Mouse (Mus musculus) heart, embryonic 14.5 days (tissue): ENCODE results near the gene Fmo6. TPM values are rescaled to one million over a fixed set of nuclear protein-coding genes. Genes with fewer than 3 reads are reported as not detected.

Source experiments
- ATAC-seq: fragments of 200-750 bp; cut with Nextera tagmentation; 2 replicates; pipeline ENCODE4 v1.8.0; 2017; ENCODE audit warnings: low read depth, moderate TSS enrichment; ENCODE audit not compliant: insufficient number of reproducible peaks, insufficient read depth, low FRiP score
- H3K27ac ChIP-seq, 2 experiments: fragments of 200-500 bp in 1 of 2; fragments of 300-500 bp in 1 of 2; sonication (generic) in 1 of 2; replicated peaks in 1 of 2; 2 replicates each; pipeline ENCODE4 v1.5.1; 2012 to 2014; ENCODE audit warnings: low read depth in 2 of 2, low read length in 2 of 2, control low read depth in 1 of 2, mild to moderate bottlenecking in 1 of 2, mixed read lengths in 1 of 2; ENCODE audit not compliant: control insufficient read depth in 1 of 2, insufficient read depth in 1 of 2
- H3K27me3 ChIP-seq: fragments of 300-500 bp; sonication (generic); 2 replicates; pipeline ENCODE4 v1.6.1; 2014; ENCODE audit warnings: mild to moderate bottlenecking, low read length, control low read depth; ENCODE audit not compliant: control insufficient read depth, insufficient read depth
- H3K36me3 ChIP-seq: fragments of 300-500 bp; sonication (generic); 2 replicates; pipeline ENCODE4 v1.6.1; 2014; ENCODE audit warnings: mild to moderate bottlenecking, control low read depth, low read length, mixed read lengths; ENCODE audit not compliant: control insufficient read depth, insufficient read depth
- H3K4me1 ChIP-seq, 2 experiments: fragments of 200-500 bp in 1 of 2; fragments of 300-500 bp in 1 of 2; sonication (generic) in 1 of 2; 2 replicates each; pipeline ENCODE4 v1.6.1; 2012 to 2014; ENCODE audit warnings: low read length in 2 of 2, control low read depth in 1 of 2, mixed read lengths in 1 of 2; ENCODE audit not compliant: control insufficient read depth in 2 of 2, insufficient read depth in 2 of 2
- H3K4me2 ChIP-seq: fragments of 300-500 bp; sonication (generic); 2 replicates; pipeline ENCODE4 v1.6.1; 2014; ENCODE audit warnings: mild to moderate bottlenecking, low read length
- H3K4me3 ChIP-seq, 2 experiments: fragments of 200-500 bp in 1 of 2; fragments of 300-500 bp in 1 of 2; sonication (generic) in 1 of 2; 2 replicates each; pipeline ENCODE4 v1.5.1; 2012 to 2014; ENCODE audit warnings: low read length in 2 of 2, mild to moderate bottlenecking in 2 of 2, control low read depth in 1 of 2, low read depth in 1 of 2, moderate library complexity in 1 of 2; ENCODE audit not compliant: control insufficient read depth in 1 of 2, insufficient read depth in 1 of 2
- H3K9ac ChIP-seq: fragments of 300-500 bp; sonication (generic); 2 replicates; pipeline ENCODE4 v1.6.1; 2014; ENCODE audit warnings: mild to moderate bottlenecking, low read length
- H3K9me3 ChIP-seq: fragments of 300-500 bp; sonication (generic); 2 replicates; pipeline ENCODE4 v1.6.1; 2016; ENCODE audit warnings: low read length, control low read depth; ENCODE audit not compliant: control insufficient read depth
- WGBS: fragments of 180-500 bp; shearing (Covaris S2); extraction: QIAGEN DNeasy Blood & Tissue Kit; methylation state at CpG from one replicate; pipeline ENCODE4 v1.1.7; 2014; 5-methylcytosine and 5-hydroxymethylcytosine counted together
- polyA plus RNA-seq: library from polyadenylated mRNA; unstranded; fragments of >200 nt; fragmentation: Nextera tagmentation; extraction: Ambion mirVana; gene quantifications from 2 replicates; pipeline ENCODE4 v1.2.1, GENCODE M21; 2014

Gene Fmo6
- polyA plus RNA-seq, 1 experiment from 2014 or later = not detected

- H3K9ac ChIP-seq = no peak overlapping the region
- no peak overlapping the region for H3K4me3 ChIP-seq
- no peaks in the 10 kb centered on the region for H3K4me1 ChIP-seq
- H3K27me3 ChIP-seq = no peaks in the 10 kb centered on the region
- no peaks in the 10 kb centered on the region for H3K9me3 ChIP-seq
- WGBS = 82% methylated on average over 5 of the region's 5 CpGs
- ATAC-seq = no peak
- H3K27ac ChIP-seq = no peak overlapping the region
- no peaks in the 10 kb centered on the region for H3K36me3 ChIP-seq
- no peak overlapping the region for H3K4me2 ChIP-seq
Measured at GRCm38 (mm10) chr1:162931880-162932279, 5.4 kb downstream of the Fmo6 start.

- H3K27ac ChIP-seq = no peak overlapping the region
- no peaks in the 10 kb centered on the region for H3K9me3 ChIP-seq
Measured at GRCm38 (mm10) chr1:162931310-162931875, 5.9 kb downstream of the Fmo6 start.

GRCm38 (mm10) chr1:162930631-162931030 lies 6.7 kb downstream of the Fmo6 start:
- no peaks in the 10 kb centered on the region for H3K27me3 ChIP-seq
- ATAC-seq = no peak
- 41% methylated on average over 2 of the region's 2 CpGs for WGBS

More at GRCm38 (mm10) chr1:162931310-162931875, 5.9 kb downstream of the Fmo6 start:
- no peak overlapping the region for H3K4me2 ChIP-seq
- ATAC-seq = no peak
- H3K27me3 ChIP-seq = no peaks in the 10 kb centered on the region
- H3K9ac ChIP-seq = no peak overlapping the region
- no peaks in the 10 kb centered on the region for H3K36me3 ChIP-seq
- no peak overlapping the region for H3K4me3 ChIP-seq
- H3K4me1 ChIP-seq = no peaks in the 10 kb centered on the region
- WGBS = 62% methylated on average over 4 of the region's 4 CpGs

GRCm38 (mm10) chr1:162929146-162929545 lies 8.2 kb downstream of the Fmo6 start:
- Histone ChIP-seq H3K27ac (no peak overlapping the region), H3K4me2 (no peak overlapping the region), H3K36me3 (no peaks in the 10 kb centered on the region), H3K9me3 (no peaks in the 10 kb centered on the region), H3K9ac (no peak overlapping the region), H3K27me3 (no peaks in the 10 kb centered on the region), H3K4me3 (no peak overlapping the region), H3K4me1 (no peaks in the 10 kb centered on the region)
- WGBS = 73% methylated on average over 3 of the region's 3 CpGs
- ATAC-seq = no peak

More at GRCm38 (mm10) chr1:162930631-162931030, 6.7 kb downstream of the Fmo6 start:
- Histone ChIP-seq H3K27ac (no peak overlapping the region), H3K9ac (no peak overlapping the region), H3K9me3 (no peaks in the 10 kb centered on the region), H3K4me2 (no peak overlapping the region), H3K4me3 (no peak overlapping the region), H3K4me1 (no peaks in the 10 kb centered on the region), H3K36me3 (no peaks in the 10 kb centered on the region)

GRCm38 (mm10) chr1:162925121-162925520 lies 12.2 kb downstream of the Fmo6 start:
- Histone ChIP-seq H3K4me3 (no peak overlapping the region), H3K4me1 (no peaks in the 10 kb centered on the region), H3K36me3 (no peaks in the 10 kb centered on the region), H3K27ac (no peak overlapping the region), H3K9me3 (no peaks in the 10 kb centered on the region), H3K9ac (no peak overlapping the region), H3K27me3 (no peaks in the 10 kb centered on the region), H3K4me2 (no peak overlapping the region)
- 50% methylated on average over 1 of the region's 1 CpGs for WGBS
- no peak for ATAC-seq

GRCm38 (mm10) chr1:162916661-162917060 lies 20.7 kb downstream of the Fmo6 start:
- Histone ChIP-seq H3K36me3 (no peaks in the 10 kb centered on the region), H3K27ac (no peak overlapping the region), H3K9me3 (no peaks in the 10 kb centered on the region), H3K4me1 (no peaks in the 10 kb centered on the region), H3K27me3 (no peaks in the 10 kb centered on the region), H3K4me3 (no peak overlapping the region), H3K9ac (no peak overlapping the region), H3K4me2 (no peak overlapping the region)
- 67% methylated on average over 8 of the region's 8 CpGs for WGBS
- ATAC-seq = no peak

- ATAC-seq = no peak
Measured at GRCm38 (mm10) chr1:162914932-162915556, 22.3 kb downstream of the Fmo6 start.

GRCm38 (mm10) chr1:162912085-162912484 lies 25.2 kb downstream of the Fmo6 start:
- no peak for ATAC-seq
- H3K36me3 ChIP-seq = no peaks in the 10 kb centered on the region

More at GRCm38 (mm10) chr1:162914932-162915556, 22.3 kb downstream of the Fmo6 start:
- 83% methylated on average over 4 of the region's 4 CpGs for WGBS
- Histone ChIP-seq H3K27me3 (no peaks in the 10 kb centered on the region), H3K4me1 (no peaks in the 10 kb centered on the region), H3K9me3 (no peaks in the 10 kb centered on the region), H3K4me3 (no peak overlapping the region), H3K36me3 (no peaks in the 10 kb centered on the region), H3K4me2 (no peak overlapping the region), H3K27ac (no peak overlapping the region), H3K9ac (no peak overlapping the region)

More at GRCm38 (mm10) chr1:162912085-162912484, 25.2 kb downstream of the Fmo6 start:
- H3K27me3 ChIP-seq = no peaks in the 10 kb centered on the region
- H3K27ac ChIP-seq = no peak overlapping the region
- no peaks in the 10 kb centered on the region for H3K4me1 ChIP-seq
- no peaks in the 10 kb centered on the region for H3K9me3 ChIP-seq
- no peak overlapping the region for H3K9ac ChIP-seq
- no peak overlapping the region for H3K4me2 ChIP-seq
- H3K4me3 ChIP-seq = no peak overlapping the region
